Mouse (Mus musculus) testis, adult 2 months (tissue): ENCODE data around the gene Rai14.

ENCODE experiments used
- CTCF ChIP-seq: fragments of 200-500 bp; IDR thresholded peaks from 2 replicates; pipeline ENCODE4 v1.5.1; 2012; ENCODE audit warnings: low read depth, mild to moderate bottlenecking, inconsistent platforms, low read length, moderate library complexity; ENCODE audit not compliant: control insufficient read depth, insufficient read depth, insufficient replicate concordance
- POLR2A ChIP-seq: fragments of 200-500 bp; IDR thresholded peaks from 2 replicates; pipeline ENCODE4 v1.6.1; 2012; ENCODE audit warnings: low read depth, mild to moderate bottlenecking, inconsistent platforms, low read length, moderate library complexity; ENCODE audit not compliant: control insufficient read depth

GRCm38 (mm10) chr15:10635121-10635520 is 79.3 kb downstream of the Rai14 start:
- no peak for TF ChIP-seq CTCF
- no peak for TF ChIP-seq POLR2A
